Mouse (Mus musculus): ENCODE measurements around the gene Timm17a.
A peak's percentile ranks its signal among the peaks of the same experiment; 100 is the strongest.

The Timm17a gene

DNA sequence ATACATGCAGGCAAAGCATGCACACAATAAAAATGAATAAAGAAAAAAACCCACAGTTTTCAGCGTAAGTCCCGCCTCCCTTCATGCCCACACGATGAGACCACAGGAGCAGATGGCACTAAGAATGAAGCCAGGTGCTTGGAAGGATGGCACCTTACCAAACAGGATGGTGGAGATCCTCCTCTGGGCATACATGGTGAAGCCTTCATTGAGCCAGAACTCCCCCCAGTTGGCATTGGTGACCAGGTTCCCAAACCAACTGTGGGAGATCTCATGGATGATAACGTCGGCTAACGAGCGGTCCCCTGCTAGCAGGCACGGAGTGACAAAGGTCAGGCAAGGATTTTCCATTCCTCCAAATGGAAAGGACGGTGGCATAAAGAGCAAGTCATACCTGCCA is 42.2 kb downstream of the Timm17a start:
- peak; percentile 67 for DNase-seq

DNA sequence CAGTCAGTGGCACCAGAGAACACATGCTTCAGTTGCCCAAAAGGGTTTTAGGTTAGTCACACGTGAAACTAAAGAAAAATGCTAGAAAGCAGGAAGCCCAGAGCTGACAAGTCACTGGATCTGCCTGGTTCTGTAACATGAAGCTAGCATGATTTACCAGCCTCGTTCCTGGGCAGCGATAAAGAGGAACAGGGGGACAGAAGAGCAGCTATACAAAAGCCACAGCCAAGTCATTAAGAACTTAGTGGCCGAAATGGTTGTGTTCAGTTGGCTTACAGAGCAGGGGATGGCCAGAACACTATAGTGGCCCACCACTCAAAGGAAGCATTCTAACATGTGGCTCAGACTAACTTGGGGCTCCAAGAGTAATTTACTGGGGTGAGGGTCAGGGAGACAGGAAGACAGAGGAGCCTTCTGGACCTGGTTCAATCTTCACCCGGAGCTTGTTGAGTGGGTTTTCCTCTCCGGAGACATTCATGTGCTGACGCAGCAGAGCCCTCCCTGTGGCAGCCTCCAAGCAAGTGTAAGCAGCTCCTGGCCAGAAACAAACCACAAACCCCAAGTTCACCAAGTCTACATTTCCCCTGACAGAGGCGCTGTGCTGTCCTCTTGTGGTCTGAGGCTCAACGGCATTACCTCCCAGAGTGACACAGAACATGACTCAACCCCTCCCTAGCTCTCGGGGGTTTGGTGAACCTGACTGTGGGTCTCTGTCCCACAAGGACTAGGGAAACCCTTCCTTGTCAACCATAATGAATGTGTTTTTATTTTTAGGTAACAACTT is 45.7 kb downstream of the Timm17a start:
- no peak for DNase-seq

GRCm38 (mm10) chr1:135265834-135266233 is 47.7 kb downstream of the Timm17a start:
- DNase-seq, result no peak

DNA sequence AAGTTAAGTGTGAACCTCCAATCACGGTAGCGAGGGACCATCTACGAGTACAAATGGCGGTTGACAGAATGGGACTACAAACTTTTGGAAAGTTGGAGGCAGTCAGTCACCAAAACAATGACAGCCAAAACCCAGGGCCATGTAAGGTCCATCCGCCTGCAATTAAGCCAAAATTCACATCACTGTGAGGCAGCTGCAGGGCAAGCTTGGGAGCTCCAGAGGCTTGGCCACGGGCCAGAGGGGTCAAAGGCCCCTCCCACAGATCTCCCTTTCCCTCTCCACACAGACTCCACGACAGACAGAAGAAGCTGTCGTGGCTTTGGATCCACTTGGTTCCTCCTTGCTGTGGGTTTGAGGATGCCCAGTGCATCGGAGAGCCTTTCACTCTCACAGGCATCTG is 50.3 kb downstream of the Timm17a start:
- DNase-seq, result no peak

- no peak for DNase-seq
Measured at GRCm38 (mm10) chr1:135262329-135262728, 51.2 kb downstream of the Timm17a start.

DNA sequence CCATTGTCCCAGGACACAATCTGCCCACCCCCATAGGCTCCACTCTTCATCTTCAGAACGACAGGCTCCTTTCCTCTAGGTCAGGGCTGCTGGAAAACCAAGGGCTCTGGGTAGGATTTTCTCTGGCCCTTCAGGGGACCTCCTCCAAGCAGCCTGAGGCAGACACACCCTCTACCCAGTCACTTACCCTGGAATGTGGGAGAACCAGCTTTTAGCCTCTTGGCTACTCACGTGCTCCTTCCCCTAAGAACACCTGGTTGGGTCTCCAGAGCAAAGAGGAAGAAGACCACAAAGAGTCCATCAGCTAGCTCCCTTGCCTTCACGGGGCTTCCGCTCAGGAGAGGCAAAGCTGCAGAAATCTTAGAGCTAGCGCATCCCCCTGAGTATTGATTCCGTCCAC is 52.6 kb downstream of the Timm17a start:
- no peak for DNase-seq

DNA sequence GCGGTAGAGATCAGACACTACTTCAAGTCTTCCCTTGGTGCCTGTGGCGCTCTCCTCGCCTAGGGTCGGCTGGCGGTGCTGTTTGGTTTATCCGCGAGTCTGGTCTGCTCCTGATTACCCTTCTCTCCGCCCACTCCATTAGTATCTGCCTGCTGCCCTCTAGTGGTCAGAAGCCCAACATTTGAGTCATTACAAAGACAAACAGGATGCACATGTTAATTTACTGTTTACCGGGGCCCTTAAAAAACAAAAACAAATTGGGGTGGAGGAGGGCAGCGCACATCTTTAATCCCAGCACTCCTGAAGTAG is 54.5 kb downstream of the Timm17a start:
- peak; percentile 80 for DNase-seq

GRCm38 (mm10) chr1:135258380-135259127 is 55.0 kb downstream of the Timm17a start, which contains the start of gene Elf3:
Gene Elf3, minus strand, starts transcription at chr1:135258568.
- DNase-seq, result peak; percentile 57

DNA sequence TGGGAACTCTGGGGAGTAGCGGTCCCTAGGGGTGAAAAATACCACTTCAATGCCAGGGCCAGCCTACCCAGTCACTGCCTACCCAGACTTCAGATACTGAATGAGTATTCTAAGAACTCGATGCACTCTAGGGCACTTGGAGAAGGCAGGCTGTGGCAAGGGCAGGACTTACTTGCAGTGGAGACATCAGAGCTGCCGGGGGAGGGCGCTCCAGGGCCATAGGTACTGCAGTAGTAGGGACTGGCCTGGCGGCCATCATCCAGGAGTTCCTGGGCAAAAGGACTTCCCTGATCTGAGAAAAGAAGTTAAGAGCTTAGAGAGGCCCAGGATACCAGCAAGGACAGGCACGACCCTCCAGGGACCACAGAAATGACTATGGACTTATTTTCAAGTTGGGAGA is 57.3 kb downstream of the Timm17a start:
- DNase-seq, result no peak

GRCm38 (mm10) chr1:135252854-135253253 is 60.7 kb downstream of the Timm17a start:
- no peak for DNase-seq

DNA sequence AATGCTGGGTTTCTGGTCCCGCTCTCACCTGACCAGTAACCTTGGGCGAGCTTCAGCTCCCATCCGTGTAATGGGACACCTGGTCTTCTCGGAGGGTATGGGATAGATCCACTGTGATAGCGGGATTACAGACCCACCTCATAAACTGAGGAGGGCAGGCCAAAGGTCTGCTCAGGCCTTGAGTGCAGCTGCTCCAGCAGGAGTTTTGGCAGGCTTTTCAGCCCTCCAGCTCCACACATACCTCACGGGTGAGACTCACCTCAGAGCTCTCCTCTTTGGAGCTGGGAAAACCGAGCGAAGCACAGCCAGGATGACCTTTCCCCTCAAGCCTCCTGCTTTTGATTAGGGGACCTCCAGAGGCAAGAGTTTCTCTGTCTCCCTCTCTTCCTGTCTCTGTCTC is 62.2 kb downstream of the Timm17a start:
- DNase-seq, result no peak

GRCm38 (mm10) chr1:135250706-135251105 is 62.9 kb downstream of the Timm17a start:
- no peak for DNase-seq

GRCm38 (mm10) chr1:135248434-135248850 is 65.1 kb downstream of the Timm17a start:
- DNase-seq, result peak; percentile 42
